Mouse (Mus musculus): ENCODE data around the gene Npas2. TPM values are rescaled to one million over a fixed set of nuclear protein-coding genes. Genes with fewer than 3 reads are reported as not detected.

The Npas2 gene
- total and polyA plus RNA-seq, 2 experiments from 2014 or later, result 3.5 to 3.7 TPM

- Histone ChIP-seq H3K9me3 (replicated peaks; ENCODE audit: control insufficient read depth, low read length) (no peaks in the 10 kb centered on the region), H3K27ac (ENCODE audit: low read depth) (no peak overlapping the region), H3K4me1 (ENCODE audit: control insufficient read depth, insufficient read depth) (peaks cover 4% of the 10 kb centered on the region; the same call in 1 of the 2 replicates), H3K27me3 (ENCODE audit: control insufficient read depth, insufficient read depth, low read length) (no peaks in the 10 kb centered on the region), H3K4me2 (ENCODE audit: low read depth, low read length) (no peak overlapping the region), H3K36me3 (replicated peaks; ENCODE audit: control insufficient read depth, insufficient read depth, low read length) (no peaks in the 10 kb centered on the region), H3K9ac (replicated peaks; ENCODE audit: low read depth, low read length) (no peak overlapping the region), H3K4me3 (ENCODE audit: low read depth, low read length) (no peak overlapping the region)
- DNase-seq (ENCODE audit: low spot score) (no peak), ATAC-seq (ENCODE audit: insufficient read depth, low read depth) (no peak; the same call in 1 of the 2 replicates)
- 34% methylated on average over 6 of the region's 6 CpGs for WGBS
- no peak for TF ChIP-seq EP300 (IDR thresholded peaks at IDR 0.05; ENCODE audit: low read depth)
- TF ChIP-seq CTCF (IDR thresholded peaks at IDR 0.05; ENCODE audit: low read depth), result no peak
Measured at GRCm38 (mm10) chr1:39212982-39213381, 19.5 kb downstream of the Npas2 start.

- no peak overlapping the region for H3K27ac ChIP-seq (ENCODE audit: low read depth)
- ATAC-seq (ENCODE audit: insufficient read depth, low read depth) (no peak), DNase-seq (ENCODE audit: low spot score) (no peak)
- no peak for TF ChIP-seq EP300 (IDR thresholded peaks at IDR 0.05; ENCODE audit: low read depth)
- peak; percentile 37 for TF ChIP-seq CTCF (IDR thresholded peaks at IDR 0.05; ENCODE audit: low read depth)
- WGBS, result 84% methylated on average over 3 of the region's 3 CpGs
- H3K36me3 ChIP-seq (replicated peaks; ENCODE audit: control insufficient read depth, insufficient read depth, low read length), result no peaks in the 10 kb centered on the region
- no peaks in the 10 kb centered on the region for H3K9me3 ChIP-seq (replicated peaks; ENCODE audit: control insufficient read depth, low read length)
- no peaks in the 10 kb centered on the region for H3K27me3 ChIP-seq (ENCODE audit: control insufficient read depth, insufficient read depth, low read length)
- H3K4me2 ChIP-seq (ENCODE audit: low read depth, low read length), result no peak overlapping the region
- H3K9ac ChIP-seq (replicated peaks; ENCODE audit: low read depth, low read length), result no peak overlapping the region
- H3K4me3 ChIP-seq (ENCODE audit: low read depth, low read length), result no peak overlapping the region
- H3K4me1 ChIP-seq (ENCODE audit: control insufficient read depth, insufficient read depth), result peaks cover 4% of the 10 kb centered on the region; the same call in 1 of the 2 replicates
Measured at GRCm38 (mm10) chr1:39217584-39217983, 24.1 kb downstream of the Npas2 start.

- H3K27me3 ChIP-seq (ENCODE audit: control insufficient read depth, insufficient read depth, low read length), result no peaks in the 10 kb centered on the region
- no peaks in the 10 kb centered on the region for H3K36me3 ChIP-seq (replicated peaks; ENCODE audit: control insufficient read depth, insufficient read depth, low read length)
- WGBS, result 47% methylated on average over 5 of the region's 5 CpGs
- no peak overlapping the region for H3K9ac ChIP-seq (replicated peaks; ENCODE audit: low read depth, low read length)
- DNase-seq (ENCODE audit: low spot score) (peak; percentile 32), ATAC-seq (ENCODE audit: insufficient read depth, low read depth) (no peak; the same call in 1 of the 2 replicates)
- TF ChIP-seq EP300 (IDR thresholded peaks at IDR 0.05; ENCODE audit: low read depth) (no peak), CTCF (IDR thresholded peaks at IDR 0.05; ENCODE audit: low read depth) (no peak)
- no peak overlapping the region for H3K4me3 ChIP-seq (ENCODE audit: low read depth, low read length)
- peak overlapping the region; percentile 37; the same call in 1 of the 2 replicates for H3K27ac ChIP-seq (ENCODE audit: low read depth)
- H3K4me1 ChIP-seq (ENCODE audit: control insufficient read depth, insufficient read depth), result 0 out of 2 replicates have a peak, but pooled peaks cover 9% of the 10 kb centered on the region
- no peaks in the 10 kb centered on the region for H3K9me3 ChIP-seq (replicated peaks; ENCODE audit: control insufficient read depth, low read length)
- H3K4me2 ChIP-seq (ENCODE audit: low read depth, low read length), result no peak overlapping the region
Measured at GRCm38 (mm10) chr1:39228401-39228800, 34.9 kb downstream of the Npas2 start.

- Histone ChIP-seq H3K4me2 (ENCODE audit: low read depth, low read length) (no peak overlapping the region), H3K4me3 (ENCODE audit: low read depth, low read length) (no peak overlapping the region), H3K9ac (replicated peaks; ENCODE audit: low read depth, low read length) (no peak overlapping the region), H3K27me3 (ENCODE audit: control insufficient read depth, insufficient read depth, low read length) (no peaks in the 10 kb centered on the region), H3K4me1 (ENCODE audit: control insufficient read depth, insufficient read depth) (peaks cover 13% of the 10 kb centered on the region; the same call in 1 of the 2 replicates), H3K9me3 (replicated peaks; ENCODE audit: control insufficient read depth, low read length) (no peaks in the 10 kb centered on the region), H3K36me3 (replicated peaks; ENCODE audit: control insufficient read depth, insufficient read depth, low read length) (no peaks in the 10 kb centered on the region), H3K27ac (ENCODE audit: low read depth) (no peak overlapping the region)
- TF ChIP-seq CTCF (IDR thresholded peaks at IDR 0.05; ENCODE audit: low read depth) (no peak), EP300 (IDR thresholded peaks at IDR 0.05; ENCODE audit: low read depth) (no peak)
- WGBS, result 67% methylated on average over 3 of the region's 3 CpGs
- no peak for DNase-seq (ENCODE audit: low spot score)
- ATAC-seq (ENCODE audit: insufficient read depth, low read depth), result no peak
Measured at GRCm38 (mm10) chr1:39230021-39230420, 36.5 kb downstream of the Npas2 start.

GRCm38 (mm10) chr1:39234815-39235449 is 41.4 kb downstream of the Npas2 start:
- peaks cover 4% of the 10 kb centered on the region; the same call in 1 of the 2 replicates for H3K4me1 ChIP-seq (ENCODE audit: control insufficient read depth, insufficient read depth)
- H3K36me3 ChIP-seq (replicated peaks; ENCODE audit: control insufficient read depth, insufficient read depth, low read length), result no peaks in the 10 kb centered on the region
- H3K4me2 ChIP-seq (ENCODE audit: low read depth, low read length), result no peak overlapping the region
- H3K9me3 ChIP-seq (replicated peaks; ENCODE audit: control insufficient read depth, low read length), result no peaks in the 10 kb centered on the region
- ATAC-seq (ENCODE audit: insufficient read depth, low read depth) (no peak), DNase-seq (ENCODE audit: low spot score) (no peak)
- TF ChIP-seq CTCF (IDR thresholded peaks at IDR 0.05; ENCODE audit: low read depth), result no peak
- no peak for TF ChIP-seq EP300 (IDR thresholded peaks at IDR 0.05; ENCODE audit: low read depth)
- WGBS, result 51% methylated on average over 11 of the region's 11 CpGs
- H3K4me3 ChIP-seq (ENCODE audit: low read depth, low read length), result no peak overlapping the region
- no peak overlapping the region for H3K27ac ChIP-seq (ENCODE audit: low read depth)
- H3K27me3 ChIP-seq (ENCODE audit: control insufficient read depth, insufficient read depth, low read length), result no peaks in the 10 kb centered on the region
- H3K9ac ChIP-seq (replicated peaks; ENCODE audit: low read depth, low read length), result no peak overlapping the region

Measured in heart, postnatal 0 days (tissue).